Mouse (Mus musculus): ENCODE data around the gene Sbf2.
A peak's percentile ranks its signal among the peaks of the same experiment; 100 is the strongest.
"Not testable (repeated sequence)": the region's sequence is repeated elsewhere in the genome, so short reads cannot be mapped to it uniquely, and the experiment has no call there.

Sbf2 gene

DNA sequence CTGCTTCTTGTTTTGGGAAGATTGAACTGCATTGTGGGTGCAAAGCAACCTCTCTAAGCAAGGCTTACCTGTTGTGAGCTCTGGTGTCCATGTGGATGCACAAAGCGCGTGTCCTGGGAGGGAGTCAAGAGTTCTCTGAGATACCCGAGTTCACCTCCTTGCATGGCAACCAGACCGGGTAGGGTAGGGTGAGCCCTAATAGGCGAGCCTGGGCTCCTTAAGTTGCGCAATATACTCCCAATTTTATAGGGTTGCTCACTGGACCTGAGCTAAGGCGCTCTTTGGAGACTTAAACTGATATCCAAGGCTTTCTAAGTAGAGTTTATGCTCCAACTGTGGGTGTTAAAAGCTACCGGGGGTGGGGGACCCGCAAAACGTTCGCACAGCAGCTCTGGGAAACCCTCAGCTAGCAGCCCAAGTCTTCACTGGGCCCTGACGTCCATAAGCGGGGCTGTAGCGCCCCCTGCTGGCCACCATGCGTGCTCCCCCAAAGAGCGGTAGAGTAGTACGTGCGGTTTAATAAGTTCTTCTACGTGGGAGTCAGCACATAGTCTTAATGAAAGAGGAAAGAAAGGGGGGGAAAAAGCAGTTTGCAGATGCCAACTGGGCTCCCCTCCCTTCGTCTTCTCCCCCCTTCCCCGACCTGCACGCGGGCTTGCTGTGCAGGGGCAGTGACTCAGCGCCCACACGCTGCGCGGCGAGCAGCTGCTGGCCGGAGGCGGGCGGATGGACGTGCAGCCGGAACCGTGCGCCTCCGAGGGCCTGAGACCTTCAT lies 15.4 kb upstream of the Sbf2 start:
- peak; percentile 86 for DNase-seq (ENCODE audit: low read depth, low spot score)

DNA sequence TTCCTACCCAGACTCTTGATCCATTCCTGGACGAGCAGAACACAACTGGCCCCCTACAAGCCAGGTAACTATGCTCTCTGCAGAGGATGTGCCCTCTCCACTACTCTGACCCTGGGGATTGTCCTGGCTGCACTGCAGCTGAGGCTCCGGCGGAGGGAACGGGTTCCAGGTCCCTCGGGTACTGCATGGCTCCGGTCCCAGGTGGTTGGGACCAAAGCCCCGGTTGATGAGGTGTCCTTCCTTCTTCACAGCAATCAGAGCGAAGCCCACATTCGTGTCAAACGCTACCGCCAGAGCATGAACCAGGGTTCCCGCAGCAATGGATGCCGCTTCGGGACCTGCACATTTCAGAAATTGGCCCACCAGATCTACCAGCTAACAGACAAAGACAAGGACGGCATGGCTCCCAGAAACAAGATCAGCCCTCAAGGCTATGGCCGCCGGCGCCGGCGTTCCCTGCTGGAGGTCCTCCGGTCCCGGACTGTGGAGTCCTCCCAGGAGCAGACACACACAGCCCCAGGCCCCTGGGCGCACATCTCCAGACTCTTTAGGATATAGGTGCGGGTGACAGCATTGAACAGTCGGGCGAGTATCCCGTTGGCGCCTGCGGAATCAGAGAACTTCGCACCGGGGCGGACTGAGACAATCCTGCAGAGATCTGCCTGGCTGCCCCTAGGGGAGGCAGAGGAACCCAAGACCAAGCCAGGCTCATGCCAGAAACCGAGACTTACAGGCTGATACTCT lies 14.1 kb upstream of the Sbf2 start:
- DNase-seq (ENCODE audit: low read depth, low spot score), result peak; percentile 59

DNA sequence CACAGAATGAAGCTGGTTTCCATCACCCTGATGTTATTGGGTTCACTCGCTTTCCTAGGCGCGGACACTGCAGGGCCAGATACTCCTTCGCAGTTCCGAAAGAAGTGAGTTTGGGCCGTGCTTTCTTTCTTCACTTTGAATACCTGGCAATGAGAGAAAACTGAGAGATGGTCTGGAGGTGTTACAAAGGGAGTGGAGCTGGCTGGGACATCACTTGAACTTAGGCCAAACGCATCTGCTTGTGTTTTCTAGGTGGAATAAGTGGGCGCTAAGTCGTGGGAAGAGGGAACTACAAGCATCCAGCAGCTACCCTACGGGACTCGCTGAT lies 13.5 kb upstream of the Sbf2 start:
- DNase-seq (ENCODE audit: low read depth, low spot score), result no peak

DNA sequence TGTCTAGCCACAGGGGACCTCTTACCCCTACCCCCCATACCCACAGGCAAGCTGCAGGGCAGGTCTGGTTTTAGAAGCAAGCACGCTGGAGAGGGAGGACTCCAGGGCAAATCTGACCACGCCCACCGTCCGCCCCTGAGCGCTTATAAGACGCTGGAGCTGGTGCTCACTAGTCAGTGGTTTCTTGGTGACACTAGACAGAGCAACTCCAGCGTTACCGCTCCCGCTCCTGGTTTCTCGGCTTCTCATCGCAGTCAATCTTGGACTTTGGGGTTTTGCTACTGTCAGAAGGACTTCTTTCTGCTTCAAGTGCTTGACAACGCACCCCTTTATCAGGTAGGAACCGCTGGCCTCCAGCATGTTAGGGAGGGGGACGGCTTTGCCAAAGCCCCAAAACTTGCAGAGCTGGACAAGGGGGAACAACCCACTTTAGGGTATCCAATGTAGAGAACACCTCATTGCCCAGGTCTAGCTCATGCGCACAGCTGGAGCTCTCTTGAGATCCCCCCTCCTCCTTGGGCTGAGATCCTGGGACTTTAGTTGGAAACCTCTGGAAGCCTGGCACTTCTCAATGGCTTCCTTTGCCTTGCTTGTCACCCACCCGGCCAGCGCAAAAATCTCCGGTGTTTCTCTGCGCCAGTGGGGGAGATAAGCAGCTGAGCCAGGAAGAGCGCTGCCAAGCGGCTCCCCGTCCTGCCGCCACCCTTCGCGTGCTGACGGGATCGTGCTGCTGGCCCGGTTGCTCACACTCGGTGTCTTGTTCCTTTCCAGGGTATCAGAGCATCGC lies 13.0 kb upstream of the Sbf2 start, which contains the start of gene Adm:
Gene Adm, plus strand, starts transcription at position 176 of the 787 bp plus-strand sequence.
- DNase-seq (ENCODE audit: low read depth, low spot score), result peak; percentile 86

DNA sequence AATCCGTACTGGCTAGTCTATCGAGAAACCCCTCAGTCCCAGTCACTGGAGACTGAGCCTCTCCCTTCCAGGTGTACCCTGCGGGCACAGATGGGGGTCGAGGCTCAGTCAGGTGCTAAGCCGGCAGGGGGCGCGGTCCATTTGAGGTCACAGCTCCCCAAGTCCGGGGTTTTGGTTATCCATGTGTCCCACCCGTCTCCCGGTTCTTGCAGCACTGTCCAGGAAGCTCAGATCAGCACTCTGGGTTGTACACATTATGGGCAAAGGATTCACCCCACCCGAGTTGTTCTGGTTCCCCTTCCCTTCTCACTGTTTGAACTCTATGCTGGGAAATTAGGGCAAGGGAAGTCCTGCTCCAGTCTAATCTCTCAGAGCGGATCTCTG lies 12.4 kb upstream of the Sbf2 start:
- DNase-seq (ENCODE audit: low read depth, low spot score), result no peak

DNA sequence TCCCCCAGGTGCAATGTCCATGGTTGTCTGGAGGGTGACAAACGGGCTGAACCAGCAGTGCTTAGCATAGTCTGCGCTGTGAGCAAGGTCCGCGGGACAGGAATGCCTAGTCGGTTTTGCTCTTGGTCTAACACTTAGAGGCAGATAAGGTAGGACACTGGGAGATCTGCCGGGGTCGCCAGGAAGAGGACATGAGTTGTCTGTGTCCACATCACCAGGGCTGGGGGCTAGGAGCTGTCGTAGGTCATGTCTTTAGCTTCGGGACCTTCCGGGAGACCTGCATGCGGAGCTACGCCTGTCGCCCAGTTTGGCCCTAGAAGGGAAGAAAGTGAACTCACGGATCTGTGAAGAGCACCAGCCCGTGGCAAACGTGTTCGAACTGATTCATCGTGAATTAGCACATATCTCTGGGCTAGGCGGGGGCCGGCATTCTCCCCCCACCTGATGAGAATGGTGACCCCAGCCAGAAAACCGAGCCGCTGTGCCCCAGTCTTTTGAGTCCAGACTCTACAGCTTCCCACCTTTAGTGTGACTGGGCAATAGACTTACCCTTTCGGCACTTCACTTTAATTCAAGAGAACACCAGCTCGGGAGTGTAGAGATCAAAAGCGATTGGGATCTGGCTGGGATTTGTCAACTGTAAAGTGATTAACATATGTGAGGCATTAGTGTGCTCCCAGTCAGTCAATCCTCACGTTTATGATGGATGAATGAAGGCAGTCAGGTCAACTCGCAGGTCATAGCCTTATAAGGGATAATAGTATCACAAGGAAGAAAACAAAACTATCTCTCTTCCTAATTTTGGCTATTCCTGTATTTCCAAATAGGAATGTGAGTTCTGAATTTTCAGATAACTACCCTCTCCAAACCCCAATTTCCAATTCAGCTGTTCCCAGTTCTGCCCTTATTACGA lies 11.7 kb upstream of the Sbf2 start:
- DNase-seq (ENCODE audit: low read depth, low spot score), result no peak

DNA sequence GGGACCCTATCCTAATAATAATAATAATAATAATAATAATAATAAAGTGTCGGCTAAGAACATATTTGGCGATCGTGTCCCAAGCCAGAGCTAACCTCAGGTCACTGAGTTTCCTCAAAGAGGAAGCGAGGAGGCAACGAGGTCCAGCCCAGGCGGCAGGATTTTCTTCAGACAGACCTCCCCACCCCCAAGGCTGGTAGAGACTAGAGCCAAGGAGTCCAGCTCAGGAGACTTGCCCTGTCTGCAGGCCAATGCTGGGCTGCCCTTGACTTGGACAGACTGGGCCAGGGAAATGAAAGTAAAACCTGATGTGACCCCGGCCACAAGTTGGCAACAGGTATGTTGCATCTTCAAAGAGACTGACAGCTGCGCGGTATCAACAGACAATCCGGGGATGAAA lies 10.8 kb upstream of the Sbf2 start:
- DNase-seq (ENCODE audit: low read depth, low spot score), result no peak

DNA sequence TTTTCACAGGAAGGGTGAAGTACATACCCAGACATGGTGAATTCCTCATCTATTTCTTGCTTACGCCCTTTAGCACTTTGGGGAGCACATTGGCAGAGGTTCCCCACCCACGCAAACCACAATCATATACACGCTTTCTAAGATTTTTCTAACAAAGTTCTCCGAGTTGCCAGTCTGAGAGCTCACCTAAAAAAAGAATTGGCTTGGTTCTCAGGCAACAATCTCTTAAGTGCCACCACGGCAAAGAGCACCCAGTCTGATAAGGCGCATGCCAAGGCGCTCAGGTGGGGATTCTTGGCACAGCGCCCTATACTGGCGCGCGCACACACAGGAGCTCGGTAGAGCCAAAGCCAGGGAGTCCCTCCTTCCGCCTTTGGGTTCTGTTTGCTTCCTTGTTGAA lies 10.2 kb upstream of the Sbf2 start:
- DNase-seq (ENCODE audit: low read depth, low spot score), result no peak

DNA sequence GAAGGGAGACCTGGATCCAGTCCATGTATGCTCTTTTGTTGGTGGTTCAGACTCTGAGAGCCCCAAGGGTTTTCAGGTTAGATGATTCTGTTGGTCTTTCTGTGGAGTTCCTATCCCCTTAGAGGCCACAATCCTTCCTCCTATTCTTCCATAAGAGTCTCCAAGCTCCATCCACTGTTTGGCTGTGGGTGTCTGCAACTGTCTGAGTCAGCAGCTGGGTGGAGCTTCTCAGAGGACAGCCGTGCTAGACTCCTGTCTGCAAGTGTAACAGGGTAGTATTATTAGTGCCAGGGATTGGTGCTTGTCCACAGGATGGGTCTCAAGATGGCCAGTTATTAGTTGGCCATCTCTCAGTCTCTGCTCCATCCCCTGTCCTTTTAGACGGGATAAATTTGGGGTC lies 9.3 kb upstream of the Sbf2 start:
- no peak for DNase-seq (ENCODE audit: low read depth, low spot score)

DNA sequence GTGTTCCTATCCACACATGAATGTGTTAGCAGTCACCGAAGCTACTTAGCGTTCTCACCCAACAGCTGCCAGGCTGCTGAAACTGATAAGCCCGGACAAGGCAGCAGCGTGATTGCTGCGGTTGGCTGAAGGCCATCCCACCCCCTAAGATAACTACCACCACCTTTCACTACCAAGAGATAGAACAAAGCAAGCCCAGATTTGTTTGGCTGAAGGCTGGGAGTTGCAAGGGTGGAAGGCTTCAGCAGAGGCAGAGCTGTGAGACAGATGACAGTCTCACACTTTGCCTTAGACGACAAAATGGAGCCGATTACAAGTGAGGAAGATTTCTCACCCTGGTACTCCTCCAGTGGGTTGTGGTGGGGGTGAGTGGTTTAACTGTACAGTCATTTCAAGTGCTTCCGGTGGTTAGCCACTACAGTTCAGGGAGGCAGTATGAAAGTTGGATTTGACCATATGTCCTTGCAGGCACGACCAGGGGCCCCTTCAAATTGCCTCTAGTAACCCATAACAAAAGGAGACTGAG lies 4.4 kb upstream of the Sbf2 start:
- no peak for DNase-seq (ENCODE audit: low read depth, low spot score)

DNA sequence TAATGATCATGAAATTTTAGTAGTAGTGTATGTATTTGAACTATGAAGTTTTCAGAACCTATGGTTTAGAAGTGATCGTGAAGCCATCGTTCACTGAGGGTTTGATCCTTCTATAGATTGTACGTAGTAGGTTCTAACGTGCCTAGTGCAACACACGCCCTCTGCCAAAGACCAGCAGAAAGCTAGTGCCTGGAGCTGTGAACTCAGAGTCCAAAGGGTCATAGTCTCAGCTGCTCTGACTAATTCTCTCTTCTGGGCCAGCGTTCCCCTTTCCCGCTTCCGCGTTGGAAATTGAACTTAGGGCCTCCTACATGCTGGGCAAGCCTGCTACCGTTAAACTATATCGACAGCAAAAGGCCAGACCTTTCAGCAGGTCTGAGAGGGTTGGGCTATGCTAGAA lies 1.1 kb upstream of the Sbf2 start:
- DNase-seq (ENCODE audit: low read depth, low spot score), result no peak

DNA sequence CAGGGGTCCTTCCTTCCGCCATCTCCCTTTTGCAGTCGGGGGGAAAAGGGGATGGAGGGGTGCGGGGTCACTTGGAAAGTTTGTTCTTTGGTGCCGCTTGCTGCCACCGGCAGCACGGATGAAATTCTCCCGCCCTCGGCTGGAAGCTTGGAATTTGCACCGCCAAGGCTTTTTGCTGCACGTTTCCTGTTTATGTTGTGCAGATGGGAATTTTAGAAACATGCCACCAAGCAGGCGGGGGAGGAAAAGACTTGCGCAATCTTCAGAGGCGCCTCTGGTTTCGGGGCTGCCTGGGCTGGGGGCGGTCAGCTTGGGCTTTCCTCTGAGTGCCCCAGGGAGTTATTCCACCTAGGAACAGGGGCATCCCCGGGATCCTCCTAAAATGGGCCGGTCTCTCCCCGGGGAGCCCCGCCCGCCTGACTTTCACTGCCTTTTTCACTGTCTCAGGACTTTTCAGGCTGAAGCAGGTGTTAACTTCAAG lies 469 bp upstream of the Sbf2 start:
- DNase-seq (ENCODE audit: low read depth, low spot score), result peak; percentile 53

DNA sequence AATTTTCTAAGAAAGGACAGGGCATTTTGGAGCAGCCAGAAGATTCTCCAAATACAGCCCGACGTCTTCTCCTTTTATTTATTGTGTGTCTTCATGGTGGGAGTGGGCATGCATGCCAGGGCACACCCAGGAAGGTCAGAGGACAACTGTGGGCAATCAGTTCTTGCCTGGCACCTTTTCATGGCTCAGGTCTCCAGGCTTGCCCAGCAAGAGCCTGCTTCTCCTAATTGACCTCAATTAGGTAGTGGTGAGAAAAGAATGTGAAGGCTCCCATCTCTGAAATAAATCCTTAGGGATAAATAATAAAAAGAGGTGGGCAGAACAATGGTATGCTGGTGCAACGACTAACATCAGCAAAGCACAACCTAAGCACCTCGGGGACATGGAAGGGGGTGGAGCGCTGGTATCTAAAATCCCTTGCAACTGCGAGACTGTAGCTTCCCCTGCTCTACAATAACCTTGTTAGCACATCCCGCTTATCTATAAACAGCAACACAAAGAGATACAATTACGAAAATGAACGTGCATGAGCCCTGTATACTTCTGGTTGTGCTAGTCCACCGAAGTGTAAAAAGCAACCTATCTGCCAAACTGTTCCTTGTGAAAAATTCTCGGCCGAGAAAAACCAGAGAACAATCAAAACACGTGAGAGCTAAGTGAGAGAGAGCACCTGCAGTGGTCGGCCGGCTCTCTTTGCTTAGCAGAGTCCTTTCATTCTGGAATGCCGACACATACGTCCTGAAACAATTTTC lies 1.2 kb downstream of the Sbf2 start:
- DNase-seq (ENCODE audit: low read depth, low spot score), result no peak

DNA sequence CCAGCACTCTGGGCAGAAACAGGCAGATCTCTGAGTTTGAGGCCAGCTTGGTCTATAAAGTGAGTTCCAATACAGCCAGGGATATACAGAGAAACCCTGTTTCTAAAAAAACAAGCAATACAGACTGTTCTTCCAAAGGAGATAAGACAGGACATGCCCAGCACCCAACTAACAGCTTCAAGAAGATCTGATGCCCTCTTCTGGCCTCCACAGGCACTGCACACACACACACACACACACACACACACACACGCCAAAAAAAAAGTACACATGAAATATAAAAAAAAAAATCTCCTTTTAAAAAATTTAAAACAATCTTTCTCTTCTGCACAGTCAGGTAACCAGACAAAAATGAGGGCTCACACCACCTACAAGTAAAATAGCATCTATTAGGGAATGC lies 7.8 kb downstream of the Sbf2 start:
- DNase-seq (ENCODE audit: low read depth, low spot score), result peak; percentile 48

DNA sequence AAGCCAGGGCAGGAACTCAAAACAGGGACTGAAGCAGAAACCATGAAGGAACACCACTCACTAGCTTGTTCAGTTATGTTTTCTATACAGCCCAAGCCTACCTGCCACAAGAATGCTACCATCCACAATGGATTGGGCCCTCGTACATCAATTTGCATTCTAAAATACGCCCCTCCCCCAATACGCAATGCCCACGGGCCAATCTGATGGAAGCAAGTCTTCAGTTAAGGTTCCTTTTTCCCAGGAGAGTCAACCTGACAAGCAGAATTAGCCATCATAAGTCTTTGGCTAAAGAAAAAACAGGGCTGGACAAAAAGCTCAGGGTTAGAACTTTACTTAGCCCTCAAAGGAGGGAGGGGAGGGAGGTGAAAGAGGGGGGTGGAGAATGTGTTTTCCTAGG lies 9.2 kb downstream of the Sbf2 start:
- DNase-seq (ENCODE audit: low read depth, low spot score), result peak; percentile 52

DNA sequence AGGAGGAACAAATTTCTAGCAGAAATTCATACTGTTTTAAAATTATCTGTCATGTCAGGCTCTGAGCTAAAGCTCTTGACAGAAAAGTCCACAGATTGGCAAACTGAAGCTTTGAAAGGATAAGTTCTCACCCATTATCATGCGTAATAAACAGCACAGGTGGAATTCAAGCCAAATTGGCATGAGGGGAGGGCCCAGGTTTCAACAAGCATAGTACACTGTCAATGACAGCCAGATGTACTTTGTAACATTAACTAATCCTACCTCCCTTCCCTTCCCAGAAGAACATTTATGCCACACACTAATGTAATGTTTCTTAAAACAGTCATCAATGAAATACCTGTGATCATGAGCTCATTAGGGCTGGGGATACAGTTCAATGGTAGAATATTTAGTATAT lies 17.6 kb downstream of the Sbf2 start:
- DNase-seq (ENCODE audit: low read depth, low spot score), result no peak

DNA sequence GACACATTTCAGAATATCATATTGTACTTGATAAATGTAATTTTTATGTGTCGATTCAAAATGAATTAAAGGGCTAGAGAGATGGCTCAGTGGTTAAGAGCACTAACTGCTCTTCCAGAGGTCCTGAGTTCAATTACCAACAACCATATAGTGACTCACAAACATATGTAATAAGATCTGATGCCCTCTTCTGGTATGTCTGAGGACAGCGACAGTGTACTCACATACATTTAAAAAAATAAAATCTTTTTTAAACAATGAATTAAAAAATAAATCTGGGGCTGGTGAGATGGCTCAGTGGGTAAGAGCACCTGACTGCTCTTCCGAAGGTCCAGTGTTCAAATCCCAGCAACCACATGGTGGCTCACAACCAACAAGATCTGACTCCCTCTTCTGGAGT lies 20.7 kb downstream of the Sbf2 start:
- DNase-seq (ENCODE audit: low read depth, low spot score), result not testable (repeated sequence)

DNA sequence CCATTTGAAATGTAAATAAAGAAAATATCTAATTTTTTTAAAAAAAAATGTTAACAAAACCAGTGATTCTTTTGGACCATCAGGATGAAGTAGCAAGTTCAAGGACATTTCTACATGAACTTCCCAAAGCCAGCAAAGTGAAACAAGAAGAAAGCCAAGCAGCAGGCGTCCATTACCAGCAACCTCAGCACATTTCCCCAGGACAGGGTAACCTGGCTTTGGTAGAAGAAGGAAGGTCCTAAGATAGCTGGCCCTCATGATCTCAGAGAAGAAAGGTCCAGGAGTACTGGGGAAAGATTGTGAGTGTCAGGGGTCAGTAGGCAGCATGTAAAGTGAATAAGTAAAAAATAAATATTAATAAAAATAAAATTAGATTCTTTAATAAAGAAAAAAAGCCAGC lies 27.0 kb downstream of the Sbf2 start:
- no peak for DNase-seq (ENCODE audit: low read depth, low spot score)

DNA sequence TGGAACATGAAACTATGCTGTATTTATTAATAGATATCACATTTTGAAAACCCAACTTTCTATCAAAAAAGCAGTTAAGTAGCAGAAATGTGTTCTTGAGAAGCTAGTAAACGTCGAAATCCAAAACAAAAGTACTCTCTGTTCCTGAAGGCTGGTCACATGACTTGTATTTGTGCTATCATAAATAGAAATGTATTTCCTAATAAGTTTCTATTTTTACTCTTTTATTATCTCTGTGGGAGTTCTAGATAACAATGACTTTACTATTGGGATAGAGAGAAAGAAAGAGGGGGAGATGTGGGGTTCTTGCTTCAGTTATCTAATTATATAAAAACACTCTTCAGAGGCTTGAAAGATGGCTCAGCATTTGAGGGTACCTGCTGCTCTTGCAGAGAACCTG lies 29.5 kb downstream of the Sbf2 start:
- no peak for DNase-seq (ENCODE audit: low read depth, low spot score)

DNA sequence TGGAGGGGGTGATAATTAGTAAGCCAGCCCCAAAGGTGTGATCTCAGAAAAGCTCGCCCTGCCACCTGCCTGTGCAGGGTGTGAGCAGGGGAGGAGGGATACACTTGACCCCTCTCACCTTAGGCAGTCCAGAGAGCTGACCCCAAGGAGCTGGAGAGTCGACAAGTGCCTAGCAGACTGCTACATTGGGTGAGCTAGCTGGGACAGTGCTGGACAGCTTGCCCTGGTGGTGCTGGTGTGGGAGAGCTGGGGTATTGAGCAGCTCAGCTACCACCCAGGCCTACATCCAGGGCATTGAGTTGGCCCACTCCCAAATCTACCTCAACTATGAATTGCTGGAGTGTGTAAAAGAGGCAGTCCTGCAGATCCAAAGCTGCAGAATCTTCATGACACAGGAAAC lies 30.6 kb downstream of the Sbf2 start:
- DNase-seq (ENCODE audit: low read depth, low spot score), result no peak

Measured in R1 (cell line).